Mouse (Mus musculus): Measurements from ENCODE around the gene Snx22. TPM values are rescaled to one million over a fixed set of nuclear protein-coding genes. Genes with fewer than 3 reads are reported as not detected.

Snx22 gene
- polyA plus RNA-seq, 1 experiment from 2014 or later: 3.4 TPM

Other genes with a start within 250 kb of the Snx22 start
- gene Zfp609, start 242.2 kb downstream of the Snx22 start, polyA plus RNA-seq (2014; fragmentation: Nextera tagmentation; extraction: Ambion mirVana): 5.9 and 6.4 TPM in 2 replicates
- gene Pclaf, start 179.5 kb downstream of the Snx22 start, polyA plus RNA-seq (2014; fragmentation: Nextera tagmentation; extraction: Ambion mirVana): 106 and 114 TPM in 2 replicates
- 26.3 and 34.6 TPM in 2 replicates for gene Trip4, start 160.9 kb downstream of the Snx22 start, polyA plus RNA-seq (2014; fragmentation: Nextera tagmentation; extraction: Ambion mirVana)
- gene Csnk1g1, start 160.8 kb downstream of the Snx22 start, polyA plus RNA-seq (2014; fragmentation: Nextera tagmentation; extraction: Ambion mirVana): 17.3 and 17.7 TPM in 2 replicates
- gene Ppib, start 9.5 kb downstream of the Snx22 start, polyA plus RNA-seq (2014; fragmentation: Nextera tagmentation; extraction: Ambion mirVana): 801 and 834 TPM in 2 replicates
- gene Snx1, start 56.9 kb upstream of the Snx22 start, polyA plus RNA-seq (2014; fragmentation: Nextera tagmentation; extraction: Ambion mirVana): 139 and 143 TPM in 2 replicates
- 112 and 119 TPM in 2 replicates for gene Ciao2a, start 56.9 kb upstream of the Snx22 start, polyA plus RNA-seq (2014; fragmentation: Nextera tagmentation; extraction: Ambion mirVana)
- 10.6 and 14.3 TPM in 2 replicates for gene Dapk2, start 88.5 kb upstream of the Snx22 start, polyA plus RNA-seq (2014; fragmentation: Nextera tagmentation; extraction: Ambion mirVana)

Measured in embryonic facial prominence, embryonic 14.5 days (tissue).